Mouse (Mus musculus) G1E (cell line): Measurements from ENCODE around the gene Sostdc1.

Experiments used
- CTCF ChIP-seq: IDR thresholded peaks from 2 replicates; pipeline ENCODE4 v1.5.1; 2012; ENCODE audit warnings: low read depth, low read length, inconsistent platforms, mixed read lengths
- GATA1 ChIP-seq: IDR thresholded peaks from 2 replicates; pipeline ENCODE4 v1.6.1; 2012; ENCODE audit warnings: borderline replicate concordance, low read length, inconsistent platforms, mixed read lengths
- POLR2AphosphoS5 ChIP-seq: IDR thresholded peaks from 2 replicates; pipeline ENCODE4 v1.6.1; 2012; ENCODE audit warnings: low read depth, low read length, inconsistent platforms; ENCODE audit not compliant: insufficient replicate concordance

DNA sequence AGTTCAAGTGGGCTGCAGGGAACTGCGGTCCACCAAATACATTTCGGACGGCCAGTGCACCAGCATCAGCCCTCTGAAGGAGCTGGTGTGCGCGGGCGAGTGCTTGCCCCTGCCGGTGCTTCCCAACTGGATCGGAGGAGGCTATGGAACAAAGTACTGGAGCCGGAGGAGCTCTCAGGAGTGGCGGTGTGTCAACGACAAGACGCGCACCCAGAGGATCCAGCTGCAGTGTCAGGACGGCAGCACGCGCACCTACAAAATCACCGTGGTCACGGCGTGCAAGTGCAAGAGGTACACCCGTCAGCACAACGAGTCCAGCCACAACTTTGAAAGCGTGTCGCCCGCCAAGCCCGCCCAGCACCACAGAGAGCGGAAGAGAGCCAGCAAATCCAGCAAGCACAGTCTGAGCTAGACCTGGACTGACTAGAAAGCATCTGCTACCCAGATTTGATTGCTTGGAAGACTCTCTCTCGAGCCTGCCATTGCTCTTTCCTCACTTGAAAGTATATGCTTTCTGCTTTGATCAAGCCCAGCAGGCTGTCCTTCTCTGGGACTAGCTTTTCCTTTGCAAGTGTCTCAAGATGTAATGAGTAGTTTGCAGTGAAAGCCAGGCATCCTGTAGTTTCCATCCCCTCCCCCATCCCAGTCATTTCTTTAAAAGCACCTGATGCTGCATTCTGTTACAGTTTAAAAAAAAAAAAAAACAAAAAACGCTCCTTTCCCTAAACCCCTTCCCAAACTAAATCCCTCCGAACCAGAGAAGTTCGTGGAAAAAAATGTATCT, 3.3 kb downstream of the Sostdc1 start:
- TF ChIP-seq POLR2AphosphoS5 (no peak), CTCF (no peak), GATA1 (no peak)
